Mouse (Mus musculus): ENCODE measurements around the gene Cttnbp2nl. TPM values are rescaled to one million over a fixed set of nuclear protein-coding genes. Genes with fewer than 3 reads are reported as not detected.
A peak's percentile ranks its signal among the peaks of the same experiment; 100 is the strongest.

Cttnbp2nl gene
- polyA plus RNA-seq, 1 experiment from 2014 or later = 35.0 TPM

- DNase-seq (ENCODE audit: low spot score) = peak; percentile 89
- Histone ChIP-seq H3K4me1 (peaks cover 44% of the 10 kb centered on the region), H3K27me3 (ENCODE audit: low read depth, poor library complexity, severe bottlenecking) (peaks cover 48% of the 10 kb centered on the region), H3K4me3 (peak overlapping the region; percentile 63), H3K9me3 (replicated peaks) (peaks cover 6% of the 10 kb centered on the region; the same call in 1 of the 2 replicates), H3K36me3 (no peaks in the 10 kb centered on the region), H3K27ac (replicated peaks) (peak overlapping the region; percentile 88)
- WGBS = under 1% methylated on average over 49 of the region's 49 CpGs
Measured at GRCm38 (mm10) chr3:104967548-104968300, 85.2 kb downstream of the Cttnbp2nl start.

- 81% methylated on average over 7 of the region's 7 CpGs for WGBS
- 0 out of 2 replicates have a peak overlapping the region, but pooled peaks have one; percentile 88 for H3K27ac ChIP-seq (replicated peaks)
- peaks cover 61% of the 10 kb centered on the region for H3K4me1 ChIP-seq
- DNase-seq (ENCODE audit: low spot score) = no peak
- no peaks in the 10 kb centered on the region for H3K36me3 ChIP-seq
- peaks cover 64% of the 10 kb centered on the region for H3K27me3 ChIP-seq (ENCODE audit: low read depth, poor library complexity, severe bottlenecking)
- H3K4me3 ChIP-seq = no peak overlapping the region
- H3K9me3 ChIP-seq (replicated peaks) = peaks cover 4% of the 10 kb centered on the region; the same call in 1 of the 2 replicates
Measured at GRCm38 (mm10) chr3:104965991-104966554, 86.9 kb downstream of the Cttnbp2nl start.

GRCm38 (mm10) chr3:104965070-104965855 lies 87.7 kb downstream of the Cttnbp2nl start:
- Histone ChIP-seq H3K4me1 (peaks cover 69% of the 10 kb centered on the region), H3K4me3 (no peak overlapping the region), H3K27me3 (ENCODE audit: low read depth, poor library complexity, severe bottlenecking) (peaks cover 73% of the 10 kb centered on the region), H3K9me3 (replicated peaks) (no peaks in the 10 kb centered on the region; the same call in 1 of the 2 replicates), H3K36me3 (no peaks in the 10 kb centered on the region), H3K27ac (replicated peaks) (no peak overlapping the region)
- DNase-seq (ENCODE audit: low spot score) = peak; percentile 10
- 78% methylated on average over 8 of the region's 8 CpGs for WGBS

GRCm38 (mm10) chr3:104963331-104964276 lies 89.3 kb downstream of the Cttnbp2nl start:
- H3K27ac ChIP-seq (replicated peaks) = 0 out of 2 replicates have a peak overlapping the region, but pooled peaks have one; percentile 23
- 28% methylated on average over 13 of the region's 13 CpGs for WGBS
- H3K27me3 ChIP-seq (ENCODE audit: low read depth, poor library complexity, severe bottlenecking) = peaks cover 82% of the 10 kb centered on the region
- no peaks in the 10 kb centered on the region for H3K9me3 ChIP-seq (replicated peaks)
- H3K4me3 ChIP-seq = no peak overlapping the region
- H3K36me3 ChIP-seq = no peaks in the 10 kb centered on the region
- peaks cover 75% of the 10 kb centered on the region for H3K4me1 ChIP-seq
- DNase-seq (ENCODE audit: low spot score) = peak; percentile 20

- Histone ChIP-seq H3K27ac (replicated peaks) (no peak overlapping the region), H3K4me1 (peaks cover 68% of the 10 kb centered on the region), H3K36me3 (no peaks in the 10 kb centered on the region), H3K27me3 (ENCODE audit: low read depth, poor library complexity, severe bottlenecking) (peaks cover 90% of the 10 kb centered on the region), H3K4me3 (no peak overlapping the region), H3K9me3 (replicated peaks) (no peaks in the 10 kb centered on the region)
- WGBS = 9% methylated on average over 5 of the region's 5 CpGs
- DNase-seq (ENCODE audit: low spot score) = peak; percentile 16
Measured at GRCm38 (mm10) chr3:104962866-104963265, 90.1 kb downstream of the Cttnbp2nl start.

GRCm38 (mm10) chr3:104962141-104962611 lies 90.8 kb downstream of the Cttnbp2nl start:
- WGBS = under 1% methylated on average over 31 of the region's 31 CpGs
- Histone ChIP-seq H3K27ac (replicated peaks) (peak overlapping the region; percentile 69; the same call in 1 of the 2 replicates), H3K4me1 (peaks cover 61% of the 10 kb centered on the region)

GRCm38 (mm10) chr3:104961066-104962059 lies 91.6 kb downstream of the Cttnbp2nl start, which contains the start of gene Wnt2b:
Wnt2b (minus strand) TSS chr3:104961921.
- Histone ChIP-seq H3K4me3 (peak within 1 kb of the TSS; percentile 59), H3K9me3 (replicated peaks) (no peaks in the 10 kb centered on the region), H3K27me3 (ENCODE audit: low read depth, poor library complexity, severe bottlenecking) (peaks cover 88% of the 10 kb centered on the region), H3K27ac (replicated peaks) (peak within 1 kb of the TSS; percentile 69), H3K4me1 (peaks cover 56% of the 10 kb centered on the region), H3K36me3 (0 out of 2 replicates have a peak, but pooled peaks cover 2% of the 10 kb centered on the region)
- 2% methylated on average over 84 of the region's 87 CpGs for WGBS
- DNase-seq (ENCODE audit: low spot score) = peak; percentile 54

More at GRCm38 (mm10) chr3:104962141-104962611, 90.8 kb downstream of the Cttnbp2nl start:
- Histone ChIP-seq H3K36me3 (0 out of 2 replicates have a peak, but pooled peaks cover 2% of the 10 kb centered on the region), H3K27me3 (ENCODE audit: low read depth, poor library complexity, severe bottlenecking) (peaks cover 93% of the 10 kb centered on the region), H3K9me3 (replicated peaks) (no peaks in the 10 kb centered on the region), H3K4me3 (peak overlapping the region; percentile 59)
- DNase-seq (ENCODE audit: low spot score) = peak; percentile 50

GRCm38 (mm10) chr3:104960026-104961000 lies 92.6 kb downstream of the Cttnbp2nl start:
- peak overlapping the region; percentile 59 for H3K4me3 ChIP-seq
- peaks cover 50% of the 10 kb centered on the region for H3K4me1 ChIP-seq
- no peaks in the 10 kb centered on the region for H3K9me3 ChIP-seq (replicated peaks)
- peaks cover 7% of the 10 kb centered on the region; the same call in 1 of the 2 replicates for H3K36me3 ChIP-seq
- DNase-seq (ENCODE audit: low spot score) = peak; percentile 24
- peaks cover 78% of the 10 kb centered on the region for H3K27me3 ChIP-seq (ENCODE audit: low read depth, poor library complexity, severe bottlenecking)
- no peak overlapping the region for H3K27ac ChIP-seq (replicated peaks)
- WGBS = 5% methylated on average over 19 of the region's 19 CpGs

- Histone ChIP-seq H3K27me3 (ENCODE audit: low read depth, poor library complexity, severe bottlenecking) (peaks cover 36% of the 10 kb centered on the region), H3K36me3 (peaks cover 43% of the 10 kb centered on the region), H3K27ac (replicated peaks) (no peak overlapping the region), H3K9me3 (replicated peaks) (no peaks in the 10 kb centered on the region), H3K4me1 (peaks cover 18% of the 10 kb centered on the region), H3K4me3 (no peak overlapping the region)
- 73% methylated on average over 6 of the region's 6 CpGs for WGBS
- DNase-seq (ENCODE audit: low spot score) = no peak
Measured at GRCm38 (mm10) chr3:104956131-104956581, 96.8 kb downstream of the Cttnbp2nl start.

- WGBS = 97% methylated on average over 15 of the region's 15 CpGs
- peaks cover 58% of the 10 kb centered on the region for H3K36me3 ChIP-seq
- H3K9me3 ChIP-seq (replicated peaks) = no peaks in the 10 kb centered on the region
- no peak overlapping the region for H3K27ac ChIP-seq (replicated peaks)
- H3K27me3 ChIP-seq (ENCODE audit: low read depth, poor library complexity, severe bottlenecking) = peaks cover 20% of the 10 kb centered on the region
- no peak for DNase-seq (ENCODE audit: low spot score)
- H3K4me3 ChIP-seq = no peak overlapping the region
- H3K4me1 ChIP-seq = peaks cover 3% of the 10 kb centered on the region; the same call in 1 of the 2 replicates
Measured at GRCm38 (mm10) chr3:104954551-104954950, 98.4 kb downstream of the Cttnbp2nl start.
